In the genomic region with DNA sequence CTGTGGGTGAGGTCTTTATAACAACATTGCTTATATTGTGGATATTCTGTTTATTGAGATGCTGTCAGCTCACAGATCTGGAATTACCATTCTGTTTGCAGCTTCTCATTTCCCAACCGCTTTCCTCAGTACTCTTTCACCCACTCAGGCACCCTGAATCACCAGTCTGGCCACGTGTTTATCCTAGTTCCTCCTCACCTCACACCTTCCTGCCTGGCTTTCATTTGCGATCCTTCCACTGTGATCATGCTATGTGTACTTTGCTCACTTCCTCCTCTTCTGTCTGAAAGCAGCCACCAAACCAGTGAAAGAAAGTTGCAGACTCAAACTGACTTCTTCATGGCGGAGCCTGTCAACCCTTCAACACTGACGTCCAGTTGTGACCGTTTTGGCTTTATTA, we compare ENCODE assay signal across 32 mouse cellular contexts. TPM values are rescaled to one million over a fixed set of nuclear protein-coding genes. Genes with fewer than 3 reads are reported as not detected.
DNase-seq lines count a peak whose midpoint lies in the region; ATAC-seq and TF ChIP-seq lines count a peak whose summit lies in the region.
"Had no signal": no experiment of that assay in that cellular context is flagged by ENCODE, and none has a peak within 500 bp of the region (broad histone marks: within the 10 kb centered on the region; RNA-seq: fewer than 3 reads in every experiment).

No protein-coding gene starts in this region.

- H3K4me2 ChIP-seq in lung, postnatal 0 days (replicated peaks; ENCODE audit: low read depth, low read length) = no peak overlapping the region
- H3K4me2 ChIP-seq: heart, embryonic 11.5 days; hindbrain, embryonic 13.5 days; lung, embryonic 14.5 days; midbrain, embryonic 15.5 days had no signal

- H3K36me3 ChIP-seq in lung, postnatal 0 days (ENCODE audit: insufficient read depth, low read length) = no peaks in the 10 kb centered on the region
- H3K36me3 ChIP-seq in limb, embryonic 10.5 days = peaks cover 14% of the 10 kb centered on the region

- TF ChIP-seq CTCF in lung, postnatal 0 days (IDR thresholded peaks at IDR 0.05) = no peak
- no peak for TF ChIP-seq CTCF in lung, adult 2 months (IDR thresholded peaks at IDR 0.05; ENCODE audit: insufficient read depth, low read length)

- no peak for ATAC-seq in lung, postnatal 0 days
- peak; percentile 66 for ATAC-seq in granulocyte monocyte progenitor cell, adult 5-6 weeks (replicated peaks; ENCODE audit: poor library complexity, severe bottlenecking)
- ATAC-seq: inflammation-experienced regulatory T-cells, adult 6 months; midbrain, embryonic 15.5 days had no signal

- no peaks in the 10 kb centered on the region for H3K4me1 ChIP-seq in lung, postnatal 0 days (ENCODE audit: insufficient read depth, low read depth, low read length)
- no peaks in the 10 kb centered on the region for H3K4me1 ChIP-seq in lung, adult 2 months (ENCODE audit: control insufficient read depth, insufficient read depth, low read length)
- H3K4me1 ChIP-seq in limb, embryonic 10.5 days = no peaks in the 10 kb centered on the region
- H3K4me1 ChIP-seq: embryonic facial prominence, embryonic 10.5 days; hindbrain, embryonic 13.5 days; midbrain, embryonic 15.5 days had no signal

- TF ChIP-seq EP300 in lung, postnatal 0 days (IDR thresholded peaks at IDR 0.05) = no peak

- 78% methylated on average over 6 of the region's 6 CpGs for WGBS in lung, postnatal 0 days
- WGBS in lung, adult 2 months = 77% methylated on average over 6 of the region's 6 CpGs
- WGBS in limb, embryonic 10.5 days = 93% methylated on average over 6 of the region's 6 CpGs

- no peak overlapping the region for H3K9ac ChIP-seq in lung, postnatal 0 days (replicated peaks; ENCODE audit: low read depth)
- H3K9ac ChIP-seq: hindbrain, embryonic 13.5 days; lung, embryonic 14.5 days; midbrain, embryonic 15.5 days had no signal

- H3K9me3 ChIP-seq in lung, postnatal 0 days (ENCODE audit: low read length) = no peaks in the 10 kb centered on the region
- no peaks in the 10 kb centered on the region for H3K9me3 ChIP-seq in limb, embryonic 10.5 days (replicated peaks)
- H3K9me3 ChIP-seq: embryonic facial prominence, embryonic 10.5 days; hindbrain, embryonic 13.5 days; midbrain, embryonic 15.5 days had no signal

- DNase-seq in kidney, adult 11 months = peak; percentile 70
- no peak for DNase-seq in kidney, postnatal 10 days
- peak; percentile 19 for DNase-seq in lung, postnatal 0 days (ENCODE audit: low spot score)
- DNase-seq in lung, adult 2 months = no peak
- DNase-seq in kidney, postnatal 36 days = peak; percentile 54 to 82
- DNase-seq in urinary bladder, postnatal 25 days (ENCODE audit: low spot score) = no peak
- no peak for DNase-seq in limb, embryonic 10.5 days (ENCODE audit: low spot score)
- DNase-seq: adrenal gland, postnatal 25 days; cerebellum, adult 18-20 months; gastrocnemius, postnatal 25 days; heart, postnatal 10 days; left cerebral cortex, postnatal 4 days; lung, embryonic 14.5 days; right cerebral cortex, postnatal 25 days; thymus, adult 2 months had no signal

- H3K27ac ChIP-seq in lung, postnatal 0 days (ENCODE audit: low read length) = no peak overlapping the region
- H3K27ac ChIP-seq in limb, embryonic 10.5 days = no peak overlapping the region
- H3K27ac ChIP-seq: embryonic facial prominence, embryonic 10.5 days; hindbrain, embryonic 13.5 days; midbrain, embryonic 15.5 days had no signal

- H3K4me3 ChIP-seq in lung, postnatal 0 days (ENCODE audit: low read depth, low read length) = no peak overlapping the region
- H3K4me3 ChIP-seq in lung, adult 2 months (replicated peaks; ENCODE audit: extremely low read depth, low read depth, low read length) = no peak overlapping the region
- no peak overlapping the region for H3K4me3 ChIP-seq in limb, embryonic 10.5 days
- H3K4me3 ChIP-seq: embryonic facial prominence, embryonic 10.5 days; hindbrain, embryonic 13.5 days; midbrain, embryonic 15.5 days; myocyte had no signal

- no peak for TF ChIP-seq POLR2A in lung, adult 2 months (IDR thresholded peaks at IDR 0.05; ENCODE audit: borderline replicate concordance, extremely low read depth, low read depth, low read length)

- H3K27me3 ChIP-seq in lung, postnatal 0 days (replicated peaks; ENCODE audit: insufficient read depth, low read length) = no peaks in the 10 kb centered on the region
- no peaks in the 10 kb centered on the region for H3K27me3 ChIP-seq in limb, embryonic 10.5 days (ENCODE audit: low read depth, poor library complexity, severe bottlenecking)
- H3K27me3 ChIP-seq: CH12.LX; hindbrain, embryonic 13.5 days; midbrain, embryonic 15.5 days had no signal

RNA-seq across cellular contexts. Expression of gene E130116L18Rik, which starts 20.1 kb away (rescaled TPM):
- polyA plus RNA-seq in lung, postnatal 0 days (2015; fragmentation: Nextera tagmentation; extraction: Ambion mirVana) = 1.4 TPM in 1 of 2 replicates, not detected in the other
- polyA plus RNA-seq in lung, adult 2 months (2012; rRNA removed) = not detected in 2 replicates
- not detected in 2 replicates for total RNA-seq in granulocyte monocyte progenitor cell, adult 5-6 weeks (2014; fragmentation: Nextera tagmentation)
- not detected in 2 replicates for total RNA-seq in granulocyte monocyte progenitor cell, adult 5-6 weeks (2017)
- polyA plus RNA-seq in limb, embryonic 10.5 days (2016; fragmentation: Nextera tagmentation; extraction: Ambion mirVana) = not detected in 2 replicates
- total RNA-seq: adrenal gland, postnatal 25 days; CH12.LX; gastrocnemius, postnatal 25 days; heart, postnatal 10 days; layer of hippocampus, adult 8-10 months; left cerebral cortex, postnatal 4 days; liver, adult 2 months; megakaryocyte-erythroid progenitor cell, adult 5-6 weeks; MEL had no signal
- polyA plus RNA-seq: forebrain, embryonic 11.5 days; frontal cortex, adult 2 months; heart, embryonic 11.5 days; hindbrain, embryonic 13.5 days; inflammation-experienced regulatory T-cells, adult 6 months; liver, adult 2 months; lung, embryonic 14.5 days; myocyte; neural tube, embryonic 14.5 days; spleen, adult 2 months; stomach, embryonic 14.5 days; thymus, adult 2 months had no signal

RNA-seq across cellular contexts. Expression of gene Galnt11, which starts 21.4 kb away (rescaled TPM):
- 25.1 and 26.3 TPM in 2 replicates for polyA plus RNA-seq in lung, postnatal 0 days (2015; fragmentation: Nextera tagmentation; extraction: Ambion mirVana)
- 12.3 and 16.1 TPM in 2 replicates for polyA plus RNA-seq in lung, adult 2 months (2012; rRNA removed)
- 33.2 and 36.8 TPM in 2 replicates for total RNA-seq in granulocyte monocyte progenitor cell, adult 5-6 weeks (2014; fragmentation: Nextera tagmentation)
- 18.2 and 19.3 TPM in 2 replicates for total RNA-seq in granulocyte monocyte progenitor cell, adult 5-6 weeks (2017)
- polyA plus RNA-seq in limb, embryonic 10.5 days (2016; fragmentation: Nextera tagmentation; extraction: Ambion mirVana) = 28.9 and 32.8 TPM in 2 replicates

Comparison
In these comparisons a context has a peak if more than half of its experiments do, and no peak if none do; other contexts are left out.
1. DNase-seq: peak in kidney, adult 11 months (single experiment), lung, postnatal 0 days (single experiment) and kidney, postnatal 36 days (2 of 2); none in kidney, postnatal 10 days (single experiment), lung, adult 2 months (single experiment), urinary bladder, postnatal 25 days (single experiment) and limb, embryonic 10.5 days (single experiment).